Mouse (Mus musculus): ENCODE data around the gene Ubtf. TPM values are rescaled to one million over a fixed set of nuclear protein-coding genes. Genes with fewer than 3 reads are reported as not detected.

Ubtf gene
- polyA plus RNA-seq, 1 experiment from 2014 or later: 111 TPM

DNA sequence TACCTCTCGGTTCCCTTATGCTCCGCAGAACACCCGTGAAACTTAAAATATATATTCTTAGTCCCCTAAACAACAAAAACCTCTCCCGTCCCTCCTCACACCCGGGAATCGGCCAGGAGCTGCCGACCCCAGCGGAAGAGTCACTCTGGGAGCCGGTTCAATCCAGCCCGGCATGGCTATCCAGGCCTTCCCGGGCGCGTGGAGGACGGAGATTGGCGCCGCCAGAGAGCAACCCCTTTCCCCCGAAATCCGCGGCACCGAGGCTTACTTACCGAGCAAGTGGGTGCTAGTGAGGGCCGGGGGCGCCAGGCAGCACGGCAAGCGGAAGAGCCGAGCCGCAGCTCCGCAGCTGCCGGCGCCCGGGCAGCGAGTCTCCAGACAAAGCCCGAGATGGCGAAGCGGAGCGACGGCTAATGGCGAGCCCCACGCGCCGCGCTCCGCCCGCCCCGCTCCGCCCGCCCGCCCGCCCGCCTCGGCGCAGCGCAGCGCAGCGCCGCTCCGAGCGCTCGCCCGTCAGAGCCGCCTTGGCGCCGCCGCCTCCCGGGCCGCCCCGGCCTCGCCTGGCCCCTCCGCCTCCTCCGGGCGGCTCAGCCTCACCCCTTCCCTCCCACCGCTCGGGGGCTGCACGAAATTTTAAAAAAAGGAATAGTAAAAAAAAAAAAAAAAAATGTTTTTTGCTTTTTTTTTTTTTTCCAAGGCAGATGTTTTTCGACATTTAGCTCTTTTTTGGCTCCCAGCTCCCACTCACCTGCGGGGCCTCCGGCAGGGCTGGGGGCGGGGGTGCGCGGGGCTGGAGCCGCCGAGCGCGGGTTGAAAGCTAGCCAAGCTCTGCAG, 749 bp downstream of the Ubtf start:
- H3K4me2 ChIP-seq (ENCODE audit: low read depth, low read length, severe bottlenecking): peak overlapping the region; percentile 98
- ATAC-seq (replicated peaks; ENCODE audit: low FRiP score): no peak
- peak; percentile 83 for DNase-seq (ENCODE audit: low spot score)
- under 1% methylated on average over 79 of the region's 84 CpGs for WGBS
- H3K9ac ChIP-seq (ENCODE audit: low read length): peak overlapping the region; percentile 100
- peak overlapping the region; percentile 99 for H3K27ac ChIP-seq (ENCODE audit: low read depth, low read length)
- no peaks in the 10 kb centered on the region for H3K27me3 ChIP-seq (ENCODE audit: control insufficient read depth, insufficient read depth, low read length)
- H3K9me3 ChIP-seq (ENCODE audit: control insufficient read depth, low read length): no peaks in the 10 kb centered on the region
- H3K36me3 ChIP-seq (ENCODE audit: control insufficient read depth, insufficient read depth, low read length): peaks cover 4% of the 10 kb centered on the region; the same call in 1 of the 2 replicates
- H3K4me1 ChIP-seq (replicated peaks; ENCODE audit: control insufficient read depth, insufficient read depth, low read length): peaks cover 5% of the 10 kb centered on the region
- peak overlapping the region; percentile 99 for H3K4me3 ChIP-seq (ENCODE audit: low read depth, low read length)

DNA sequence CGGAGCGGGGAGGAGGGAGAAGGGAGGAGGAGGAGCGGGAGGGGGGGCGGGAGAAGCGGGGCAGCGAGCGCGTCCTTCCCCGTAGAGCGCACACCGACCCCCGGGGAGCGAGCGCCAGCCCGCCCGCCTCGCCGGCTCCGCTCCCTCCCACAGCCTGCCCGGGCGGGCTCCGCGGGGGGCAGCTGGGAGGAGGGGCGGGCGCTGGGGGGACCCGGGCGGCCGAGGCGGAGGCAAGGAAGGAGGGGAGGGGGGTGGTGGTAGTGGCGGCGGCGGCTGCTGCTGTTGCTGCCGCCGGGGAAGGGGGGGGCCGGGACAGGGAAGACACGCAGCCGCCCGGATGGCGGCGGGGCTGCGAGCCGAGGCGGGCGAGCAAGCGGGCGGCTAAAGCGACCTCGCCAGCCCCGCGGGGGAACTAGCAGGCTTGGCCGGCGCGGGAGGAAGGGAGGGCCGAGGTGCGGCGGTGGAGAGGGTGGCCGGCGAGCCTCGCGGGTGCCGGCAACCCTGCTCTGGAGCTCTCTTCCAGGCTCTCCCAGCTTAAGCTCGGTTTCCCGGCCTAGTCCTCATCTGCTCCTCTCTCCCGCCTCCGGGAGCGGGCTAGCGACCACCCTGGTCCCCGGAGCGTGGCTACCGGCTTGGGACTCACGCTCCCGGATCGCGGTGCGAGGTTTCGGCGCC, 1.5 kb downstream of the Ubtf start:
- 0% methylated on average over 46 of the region's 77 CpGs for WGBS

DNA sequence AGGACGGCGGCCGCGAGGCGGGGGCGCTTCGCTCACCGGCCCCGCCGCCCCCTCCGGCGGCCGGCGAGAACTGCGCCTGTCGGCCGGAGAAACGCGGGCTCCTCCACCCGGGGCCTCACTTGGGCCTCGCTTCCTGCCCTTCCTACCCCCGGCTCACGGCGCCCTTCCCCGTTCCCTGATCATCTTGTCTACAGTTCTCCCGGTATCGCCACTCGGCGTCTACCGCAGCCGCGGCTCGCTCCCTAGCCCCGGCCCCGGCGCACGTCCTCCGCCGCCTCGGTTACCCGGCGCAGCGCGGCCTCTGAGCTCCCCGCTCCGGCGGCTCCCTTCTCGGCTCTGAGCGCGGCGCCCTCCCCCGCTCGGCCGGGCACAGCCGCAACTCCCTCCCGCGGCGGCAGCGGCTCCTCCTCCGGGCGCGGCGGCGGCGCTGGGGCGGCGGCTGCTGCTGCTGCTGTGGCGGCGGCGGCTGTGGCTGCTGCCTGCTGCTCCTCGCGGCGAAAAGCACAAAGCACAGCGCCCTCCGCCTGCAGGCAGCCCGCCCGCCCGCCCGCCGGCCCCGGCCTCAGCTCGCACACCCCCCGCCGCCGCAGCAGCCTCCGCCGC, 2.1 kb downstream of the Ubtf start:
- Histone ChIP-seq H3K4me1 (replicated peaks; ENCODE audit: control insufficient read depth, insufficient read depth, low read length) (peaks cover 5% of the 10 kb centered on the region), H3K27me3 (ENCODE audit: control insufficient read depth, insufficient read depth, low read length) (no peaks in the 10 kb centered on the region), H3K36me3 (ENCODE audit: control insufficient read depth, insufficient read depth, low read length) (peaks cover 7% of the 10 kb centered on the region; the same call in 1 of the 2 replicates), H3K4me2 (ENCODE audit: low read depth, low read length, severe bottlenecking) (peak overlapping the region; percentile 98), H3K4me3 (ENCODE audit: low read depth, low read length) (peak overlapping the region; percentile 99), H3K9ac (ENCODE audit: low read length) (peak overlapping the region; percentile 100), H3K9me3 (ENCODE audit: control insufficient read depth, low read length) (no peaks in the 10 kb centered on the region), H3K27ac (ENCODE audit: low read depth, low read length) (peak overlapping the region; percentile 99)
- peak; percentile 83 for DNase-seq (ENCODE audit: low spot score)
- peak; percentile 23 for ATAC-seq (replicated peaks; ENCODE audit: low FRiP score)
- WGBS: under 1% methylated on average over 72 of the region's 87 CpGs

More for the DNA sequence above, 1.5 kb downstream of the Ubtf start:
- Histone ChIP-seq H3K4me3 (ENCODE audit: low read depth, low read length) (peak overlapping the region; percentile 99), H3K27me3 (ENCODE audit: control insufficient read depth, insufficient read depth, low read length) (no peaks in the 10 kb centered on the region), H3K4me1 (replicated peaks; ENCODE audit: control insufficient read depth, insufficient read depth, low read length) (peaks cover 5% of the 10 kb centered on the region), H3K9me3 (ENCODE audit: control insufficient read depth, low read length) (no peaks in the 10 kb centered on the region), H3K27ac (ENCODE audit: low read depth, low read length) (peak overlapping the region; percentile 99), H3K36me3 (ENCODE audit: control insufficient read depth, insufficient read depth, low read length) (peaks cover 7% of the 10 kb centered on the region; the same call in 1 of the 2 replicates), H3K9ac (ENCODE audit: low read length) (peak overlapping the region; percentile 100), H3K4me2 (ENCODE audit: low read depth, low read length, severe bottlenecking) (peak overlapping the region; percentile 98)
- peak; percentile 91 for DNase-seq (ENCODE audit: low spot score)
- ATAC-seq (replicated peaks; ENCODE audit: low FRiP score): peak; percentile 44

DNA sequence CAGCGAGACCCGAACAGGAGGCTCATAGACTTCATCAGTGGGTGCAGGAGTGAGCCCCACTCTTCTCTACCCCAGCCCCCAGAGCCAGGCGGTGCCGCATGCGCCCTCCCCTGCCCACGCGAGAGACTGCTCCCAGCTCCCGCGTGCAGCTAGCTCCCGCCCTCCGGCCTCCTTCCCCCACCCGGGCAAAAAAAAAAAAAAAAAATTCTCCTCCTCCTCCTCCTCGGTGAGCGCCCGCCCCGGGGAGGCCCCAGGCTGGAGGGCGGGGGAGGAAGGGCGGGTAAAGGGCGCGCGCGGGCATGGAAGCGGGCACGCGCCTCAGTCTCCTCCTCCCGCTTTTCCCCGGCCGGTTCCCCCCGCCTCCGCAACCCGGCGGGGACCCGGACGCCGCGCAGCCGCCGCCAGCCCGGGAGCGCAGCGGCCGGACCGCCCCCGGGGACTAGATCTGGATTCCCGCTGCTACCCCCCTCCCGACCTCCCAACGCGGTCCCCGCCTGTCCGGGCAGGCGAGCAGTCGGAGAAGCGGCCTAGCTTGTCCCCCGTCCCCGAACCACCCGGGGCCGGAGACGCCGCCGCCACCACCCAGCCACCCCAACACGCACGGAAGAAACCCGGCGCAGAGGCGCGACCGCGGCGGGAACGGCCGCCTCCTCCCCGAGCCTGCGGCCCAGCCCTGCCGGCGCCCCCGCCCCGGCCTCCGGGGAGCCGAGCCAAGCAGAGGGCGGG, 2.8 kb downstream of the Ubtf start:
- 1% methylated on average over 69 of the region's 80 CpGs for WGBS
- DNase-seq (ENCODE audit: low spot score) (peak; percentile 92), ATAC-seq (replicated peaks; ENCODE audit: low FRiP score) (peak; percentile 35)
- H3K27me3 ChIP-seq (ENCODE audit: control insufficient read depth, insufficient read depth, low read length): no peaks in the 10 kb centered on the region
- peak overlapping the region; percentile 99 for H3K27ac ChIP-seq (ENCODE audit: low read depth, low read length)
- peaks cover 5% of the 10 kb centered on the region for H3K4me1 ChIP-seq (replicated peaks; ENCODE audit: control insufficient read depth, insufficient read depth, low read length)
- peak overlapping the region; percentile 98 for H3K4me2 ChIP-seq (ENCODE audit: low read depth, low read length, severe bottlenecking)
- no peaks in the 10 kb centered on the region for H3K9me3 ChIP-seq (ENCODE audit: control insufficient read depth, low read length)
- peak overlapping the region; percentile 100 for H3K9ac ChIP-seq (ENCODE audit: low read length)
- peaks cover 7% of the 10 kb centered on the region; the same call in 1 of the 2 replicates for H3K36me3 ChIP-seq (ENCODE audit: control insufficient read depth, insufficient read depth, low read length)
- H3K4me3 ChIP-seq (ENCODE audit: low read depth, low read length): peak overlapping the region; percentile 99

DNA sequence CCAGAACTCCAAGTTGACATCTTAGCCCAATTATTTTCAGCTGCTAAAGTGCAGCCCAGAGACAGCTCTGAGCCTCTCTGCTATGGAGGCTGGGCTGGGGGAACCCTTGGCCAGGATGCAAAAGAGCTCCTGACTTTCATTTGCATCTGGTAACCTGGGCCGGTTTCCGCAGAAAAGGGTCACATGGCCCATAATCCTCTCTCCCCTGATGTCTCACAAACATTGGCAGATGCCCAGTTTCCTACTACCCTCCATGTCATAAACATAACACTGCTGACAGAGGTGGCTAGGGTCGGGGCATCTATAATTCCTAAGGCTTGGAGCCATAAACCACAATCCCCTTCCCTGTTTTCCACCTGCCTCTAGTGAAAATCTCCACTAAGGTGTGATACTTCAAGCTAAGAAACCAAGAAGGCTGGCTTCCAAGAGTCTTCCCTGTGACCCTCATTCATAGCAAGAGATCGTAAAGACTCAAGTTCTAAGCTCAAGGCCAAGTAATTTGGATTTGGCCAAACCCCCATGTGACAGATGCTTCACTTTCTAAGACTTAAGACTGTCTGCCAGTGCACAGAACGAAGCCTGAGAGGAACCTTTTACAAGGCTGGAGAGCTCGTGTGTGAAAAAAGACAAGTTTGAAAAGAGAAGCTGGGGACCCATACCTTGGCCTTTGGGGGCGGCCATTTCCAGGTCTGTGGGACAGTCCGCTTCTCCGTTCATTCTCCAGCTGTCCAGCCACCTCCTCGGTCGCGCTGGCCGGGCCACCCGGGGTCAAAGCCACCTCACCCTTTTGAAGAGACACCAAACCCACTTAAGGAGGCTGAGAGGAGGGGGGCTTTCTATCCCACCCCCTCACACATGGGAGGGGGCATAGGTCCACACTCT, 3.6 kb downstream of the Ubtf start:
- no peak for ATAC-seq (replicated peaks; ENCODE audit: low FRiP score)
- WGBS: 14% methylated on average over 14 of the region's 14 CpGs
- H3K4me2 ChIP-seq (ENCODE audit: low read depth, low read length, severe bottlenecking): peak overlapping the region; percentile 98
- no peak for DNase-seq (ENCODE audit: low spot score)
- H3K4me3 ChIP-seq (ENCODE audit: low read depth, low read length): peak overlapping the region; percentile 99
- peak overlapping the region; percentile 99 for H3K27ac ChIP-seq (ENCODE audit: low read depth, low read length)
- no peaks in the 10 kb centered on the region for H3K27me3 ChIP-seq (ENCODE audit: control insufficient read depth, insufficient read depth, low read length)
- no peaks in the 10 kb centered on the region for H3K9me3 ChIP-seq (ENCODE audit: control insufficient read depth, low read length)
- H3K4me1 ChIP-seq (replicated peaks; ENCODE audit: control insufficient read depth, insufficient read depth, low read length): peaks cover 8% of the 10 kb centered on the region
- H3K36me3 ChIP-seq (ENCODE audit: control insufficient read depth, insufficient read depth, low read length): peaks cover 7% of the 10 kb centered on the region; the same call in 1 of the 2 replicates
- H3K9ac ChIP-seq (ENCODE audit: low read length): peak overlapping the region; percentile 100

DNA sequence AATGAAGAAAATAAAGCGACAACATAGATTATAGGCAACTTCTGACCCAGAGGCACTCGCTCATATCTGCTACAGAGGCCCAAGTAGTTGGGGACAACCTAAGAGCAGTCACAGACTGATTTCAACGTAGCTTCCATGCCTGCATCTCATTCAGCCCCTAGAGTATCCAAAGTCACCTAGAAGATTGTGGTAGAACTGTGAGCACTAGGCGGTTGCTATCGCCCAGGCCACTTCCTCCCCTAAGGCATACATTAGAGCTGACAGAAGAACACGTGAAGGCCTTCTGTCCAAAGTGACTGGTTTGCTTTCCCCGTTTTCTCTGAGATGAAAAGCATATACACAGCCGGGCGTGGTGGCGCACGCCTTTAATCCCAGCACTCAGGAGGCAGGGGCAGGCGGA, 5.2 kb downstream of the Ubtf start:
- peaks cover 18% of the 10 kb centered on the region for H3K4me1 ChIP-seq (replicated peaks; ENCODE audit: control insufficient read depth, insufficient read depth, low read length)
- peaks cover 12% of the 10 kb centered on the region for H3K36me3 ChIP-seq (ENCODE audit: control insufficient read depth, insufficient read depth, low read length)
- no peak overlapping the region for H3K4me2 ChIP-seq (ENCODE audit: low read depth, low read length, severe bottlenecking)
- no peak for ATAC-seq (replicated peaks; ENCODE audit: low FRiP score)
- 86% methylated on average over 12 of the region's 12 CpGs for WGBS
- DNase-seq (ENCODE audit: low spot score): no peak
- H3K9ac ChIP-seq (ENCODE audit: low read length): no peak overlapping the region
- no peak overlapping the region for H3K4me3 ChIP-seq (ENCODE audit: low read depth, low read length)
- no peaks in the 10 kb centered on the region for H3K9me3 ChIP-seq (ENCODE audit: control insufficient read depth, low read length)
- no peak overlapping the region for H3K27ac ChIP-seq (ENCODE audit: low read depth, low read length)
- no peaks in the 10 kb centered on the region for H3K27me3 ChIP-seq (ENCODE audit: control insufficient read depth, insufficient read depth, low read length)

DNA sequence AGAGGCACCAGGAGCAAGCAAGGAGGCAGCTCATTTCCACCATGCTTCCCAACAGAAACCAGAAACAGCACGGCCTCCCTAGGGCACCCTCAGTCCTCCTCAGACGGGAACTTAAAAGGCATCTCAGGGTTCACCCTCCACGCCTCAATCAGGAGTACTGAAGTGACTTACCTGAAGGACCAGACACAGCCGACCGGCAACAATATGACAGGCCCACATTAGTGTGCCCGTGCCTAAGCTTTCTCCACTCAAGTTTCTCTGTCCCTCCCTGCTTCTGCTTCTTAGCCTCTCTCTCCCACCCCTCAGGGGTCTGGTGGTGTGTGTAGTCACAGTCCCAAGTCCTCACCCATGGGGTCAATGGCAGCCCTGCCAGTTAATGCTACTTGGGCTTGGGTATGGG, 7.0 kb downstream of the Ubtf start:
- WGBS: 89% methylated on average over 6 of the region's 6 CpGs
- ATAC-seq (replicated peaks; ENCODE audit: low FRiP score): no peak

More for the DNA sequence above, 7.0 kb downstream of the Ubtf start:
- H3K4me2 ChIP-seq (ENCODE audit: low read depth, low read length, severe bottlenecking): no peak overlapping the region
- peaks cover 12% of the 10 kb centered on the region for H3K36me3 ChIP-seq (ENCODE audit: control insufficient read depth, insufficient read depth, low read length)
- no peak overlapping the region for H3K4me3 ChIP-seq (ENCODE audit: low read depth, low read length)
- H3K27me3 ChIP-seq (ENCODE audit: control insufficient read depth, insufficient read depth, low read length): no peaks in the 10 kb centered on the region
- H3K27ac ChIP-seq (ENCODE audit: low read depth, low read length): no peak overlapping the region
- DNase-seq (ENCODE audit: low spot score): no peak
- no peak overlapping the region for H3K9ac ChIP-seq (ENCODE audit: low read length)
- no peaks in the 10 kb centered on the region for H3K9me3 ChIP-seq (ENCODE audit: control insufficient read depth, low read length)
- peaks cover 21% of the 10 kb centered on the region for H3K4me1 ChIP-seq (replicated peaks; ENCODE audit: control insufficient read depth, insufficient read depth, low read length)

Data from forebrain, embryonic 11.5 days (tissue).